Mouse (Mus musculus) erythroblast, adult 5-6 weeks (primary cell): ENCODE data around the gene Ppp1r13l. TPM values are rescaled to one million over a fixed set of nuclear protein-coding genes. Genes with fewer than 3 reads are reported as not detected.

Source experiments
- ATAC-seq: replicated peaks from 2 replicates; pipeline ENCODE4 v1.8.0; 2016; ENCODE audit warnings: moderate number of reproducible peaks, mild to moderate bottlenecking, moderate TSS enrichment, inconsistent platforms; ENCODE audit not compliant: poor library complexity, low FRiP score, severe bottlenecking
- total RNA-seq, 2 experiments: library from RNA; stranded (forward) in 1 of 2; stranded (reverse) in 1 of 2; fragments of 150-400 nt in 1 of 2; fragments of 200-764, 138-1000 nt in 1 of 2; gene quantifications; 2 replicates each; pipeline versions ENCODE4 v1.2.3 to v1.2.4; 2015 to 2017; ENCODE audit warnings: low replicate concordance in 2 of 2

Ppp1r13l gene
- 0.19 and 3.3 TPM in 2 replicates for total RNA-seq (2015; ENCODE audit: low replicate concordance)
- total RNA-seq (2017; ENCODE audit: low replicate concordance), result not detected in 2 replicates

DNA sequence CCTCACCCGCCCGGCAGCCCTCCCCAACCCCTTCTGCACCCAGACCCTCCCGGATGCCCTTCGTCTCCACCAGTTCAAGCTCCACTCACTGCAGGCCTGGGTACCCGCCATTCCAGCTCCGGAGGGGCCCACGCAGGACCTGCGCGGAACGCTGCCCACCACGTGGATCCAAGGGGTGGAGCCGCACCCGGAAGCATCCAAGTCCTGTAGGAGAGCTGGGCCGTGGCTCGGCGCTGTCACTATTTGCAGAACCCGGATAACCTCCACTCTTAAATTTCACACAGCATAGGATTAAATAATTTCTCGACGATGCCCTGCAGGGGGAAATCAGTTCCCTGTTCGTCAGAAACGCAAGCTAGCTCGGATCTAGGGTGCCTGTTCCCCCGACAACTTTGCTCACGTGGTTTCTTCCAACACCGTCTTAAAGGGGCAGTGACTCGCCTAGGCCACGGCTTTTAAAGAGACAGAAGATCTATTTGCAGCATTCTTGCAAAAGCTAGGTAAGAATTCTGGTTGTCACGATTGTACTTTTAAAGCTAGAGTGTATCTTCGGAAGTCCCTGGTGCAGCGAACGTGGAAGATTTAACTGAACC lies at the start of gene Ppp1r13l, which contains the start of gene Cd3eap:
Gene Ppp1r13l (plus strand): TSS at position 451 of the 593 bp plus-strand sequence.
Gene Cd3eap (minus strand): TSS at position 185 of the 593 bp plus-strand sequence.
- ATAC-seq, result peak; percentile 68

DNA sequence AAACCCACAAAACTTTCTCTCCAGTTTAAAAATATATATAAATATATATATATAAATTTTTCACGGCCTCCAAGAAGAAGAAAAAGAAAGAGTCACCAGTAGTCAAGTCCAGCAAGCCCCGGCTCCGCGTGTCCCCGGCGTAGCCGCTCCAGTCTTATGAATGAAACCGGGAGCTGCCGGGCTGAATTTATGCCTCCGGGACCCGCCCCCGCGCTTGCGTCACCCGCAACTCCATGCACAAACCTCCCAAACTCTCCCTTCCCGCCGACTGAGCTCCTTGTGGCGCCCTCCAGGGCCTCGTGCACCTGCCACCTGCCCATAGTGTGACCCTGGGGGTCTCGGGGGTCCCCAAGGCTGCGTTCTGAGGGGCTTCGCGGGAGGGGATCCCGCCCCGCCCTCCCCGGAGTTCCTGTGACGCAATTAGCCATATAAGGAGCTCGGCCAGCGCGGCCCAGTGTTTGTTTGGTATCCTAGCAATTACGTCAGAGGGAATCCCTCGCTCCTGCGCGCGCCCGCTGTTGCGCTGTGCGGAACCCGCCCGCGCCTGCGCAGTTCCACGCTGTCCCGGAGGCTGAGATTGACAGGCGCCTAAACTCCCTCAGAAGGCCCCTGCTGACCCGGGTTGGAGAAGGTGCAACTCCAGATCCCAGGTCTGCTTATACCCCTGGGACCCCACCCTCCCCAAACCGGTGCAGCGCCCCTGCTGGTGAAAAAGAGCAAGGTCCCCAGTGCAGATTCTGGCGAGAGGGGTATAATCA lies 49.5 kb upstream of the Ppp1r13l start, which contains the start of gene Fosb:
Gene Fosb (minus strand): TSS at position 168 of the 758 bp plus-strand sequence.
- peak; percentile 73 for ATAC-seq

DNA sequence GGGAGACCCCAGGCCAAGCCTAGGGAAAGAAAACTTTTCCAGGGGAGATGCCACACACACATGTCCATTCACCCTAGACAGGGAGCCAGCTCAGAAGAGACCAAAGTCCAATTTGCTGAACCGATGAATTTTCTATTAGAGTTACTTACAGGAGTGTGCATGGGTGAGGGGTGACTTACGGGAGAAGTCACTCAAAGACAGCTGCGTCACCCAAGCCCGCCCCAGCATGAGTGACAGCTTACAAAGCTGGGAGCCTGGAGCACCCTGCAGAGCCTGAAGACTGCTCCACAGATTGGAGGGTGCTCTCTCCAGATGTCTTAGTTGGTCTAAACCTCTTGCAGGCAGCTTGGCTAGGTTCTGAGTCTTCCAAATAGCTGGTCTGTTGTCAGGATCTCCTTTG lies 47.6 kb upstream of the Ppp1r13l start:
- ATAC-seq, result no peak

DNA sequence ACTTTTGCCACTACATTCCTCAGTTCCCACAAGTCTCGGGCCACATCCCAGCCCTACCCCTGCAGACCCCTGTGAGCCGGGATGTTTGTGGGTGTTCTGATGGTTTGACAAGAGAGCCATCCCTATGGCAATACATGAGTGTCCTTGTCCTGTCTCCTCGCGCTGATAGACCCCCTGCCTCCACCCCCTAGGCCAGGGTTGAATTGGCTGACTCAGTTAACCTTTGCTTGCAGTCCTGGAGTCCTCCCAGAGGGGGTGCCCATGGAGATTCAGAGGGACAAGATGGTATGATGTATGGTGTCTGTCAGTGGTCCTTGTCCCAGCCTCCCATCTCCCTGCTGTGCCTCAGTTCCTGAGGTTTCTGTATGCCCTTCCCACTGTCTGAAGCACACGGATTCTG lies 45.5 kb upstream of the Ppp1r13l start:
- ATAC-seq, result no peak

DNA sequence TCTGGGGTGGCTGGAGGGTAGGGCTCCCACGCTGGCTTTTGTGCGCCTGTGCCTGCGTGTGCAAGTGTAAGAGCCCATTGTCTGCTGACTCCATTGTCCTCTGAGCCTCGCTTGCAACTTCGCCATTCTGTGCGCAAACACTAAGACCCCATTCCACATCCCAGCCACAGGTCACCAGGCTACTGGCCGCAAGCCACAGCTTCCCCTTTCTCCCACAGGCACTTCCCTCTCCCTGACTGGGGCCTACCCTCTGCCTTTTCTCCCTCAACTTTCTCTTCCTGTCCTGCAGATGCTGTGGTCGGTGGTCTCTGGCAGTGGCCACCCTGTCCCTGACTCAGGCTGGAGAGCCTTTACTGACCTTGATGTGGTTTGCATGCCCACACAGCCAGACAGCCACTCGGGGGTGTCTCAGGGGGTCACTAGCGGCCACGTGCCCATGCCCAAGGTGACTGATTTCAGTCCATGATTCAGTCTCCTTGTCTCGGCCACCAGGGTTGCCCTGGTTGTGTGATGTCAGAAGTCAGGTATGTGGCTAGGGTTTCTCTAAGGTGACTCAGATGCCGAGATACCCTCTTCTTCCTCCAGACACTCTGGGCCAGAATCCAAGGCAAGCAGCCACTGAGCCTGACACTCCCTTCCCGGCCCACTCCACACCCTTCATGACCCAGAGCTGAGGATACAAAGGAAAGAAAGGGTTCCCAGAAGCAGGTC lies 42.9 kb upstream of the Ppp1r13l start:
- ATAC-seq, result no peak

DNA sequence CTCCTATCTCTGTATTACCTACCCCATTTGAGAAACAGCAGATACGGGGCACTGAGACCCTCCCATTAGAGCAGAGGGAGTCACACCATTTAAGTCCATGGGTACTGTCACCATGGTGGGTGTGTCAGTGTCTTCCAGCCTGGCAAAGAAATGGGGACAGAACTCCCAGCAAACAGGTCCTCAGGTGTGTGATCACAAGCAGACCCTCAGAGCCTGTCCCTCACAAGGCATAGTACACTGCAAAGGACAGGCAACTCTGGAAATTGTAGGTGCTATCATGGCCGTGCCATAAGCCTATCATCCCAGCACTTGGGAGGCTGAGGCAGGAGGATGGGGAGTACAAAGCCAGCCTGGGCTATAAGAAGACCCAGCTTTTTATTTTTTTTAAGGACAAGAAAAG lies 41.3 kb upstream of the Ppp1r13l start:
- ATAC-seq, result no peak

DNA sequence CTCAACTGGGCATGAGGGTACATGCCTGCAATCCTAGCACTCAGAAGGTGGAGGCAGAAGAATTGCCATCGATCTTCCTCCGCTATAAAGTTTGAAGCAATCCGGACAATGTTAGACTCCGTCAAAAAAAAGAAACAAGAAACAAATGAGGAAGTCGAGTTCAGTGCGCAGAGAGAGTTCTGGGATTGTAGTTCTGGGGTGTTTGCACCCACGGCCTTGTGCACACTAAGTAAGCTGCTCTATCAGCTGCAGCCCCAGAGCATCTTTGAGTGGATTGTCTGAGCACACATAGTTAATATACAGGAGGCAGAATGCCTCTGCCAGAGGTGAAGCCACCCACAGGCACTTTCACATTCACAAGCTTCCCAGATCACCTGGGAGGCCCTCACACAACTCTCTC lies 40.9 kb upstream of the Ppp1r13l start:
- no peak for ATAC-seq

DNA sequence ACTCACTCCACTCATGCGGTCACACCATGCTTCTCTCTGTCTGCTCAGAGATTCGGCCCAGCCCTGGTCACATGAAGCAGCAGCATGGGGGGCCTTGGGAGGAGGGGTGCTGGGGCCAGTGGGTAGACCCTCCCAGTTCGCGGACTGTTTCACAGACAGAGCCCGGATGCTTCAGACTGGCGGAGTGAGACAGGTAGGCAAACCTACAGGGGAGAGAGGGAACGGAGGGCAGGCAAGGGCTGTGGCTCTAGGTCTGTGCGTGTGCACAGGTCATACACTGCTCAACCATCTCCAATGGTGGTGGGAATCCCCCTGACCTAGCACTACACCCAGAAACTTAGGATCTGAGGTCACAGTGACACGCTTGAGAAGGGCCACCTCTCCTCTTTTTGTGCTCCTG lies 40.1 kb upstream of the Ppp1r13l start:
- no peak for ATAC-seq

DNA sequence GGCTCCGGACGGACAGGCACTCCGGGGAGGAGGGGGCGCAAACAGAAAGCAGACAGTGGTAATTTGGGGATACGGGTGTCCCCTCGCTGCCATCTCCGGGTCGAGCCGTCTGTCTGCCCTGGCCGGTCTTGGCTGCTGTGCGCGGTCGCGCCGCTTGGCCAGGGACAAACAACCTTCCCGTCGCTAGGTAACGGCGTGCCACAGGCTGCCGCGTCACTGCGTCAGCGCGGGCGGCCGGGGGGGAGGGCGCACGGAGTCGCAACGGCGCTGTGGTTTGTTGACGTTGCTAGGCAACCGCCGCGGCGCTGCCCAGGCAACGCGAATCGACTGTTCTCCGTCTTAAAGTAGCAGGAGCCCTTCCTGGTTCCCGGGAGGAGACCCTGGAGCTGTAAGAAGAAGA lies 39.6 kb upstream of the Ppp1r13l start:
- peak; percentile 47 for ATAC-seq

DNA sequence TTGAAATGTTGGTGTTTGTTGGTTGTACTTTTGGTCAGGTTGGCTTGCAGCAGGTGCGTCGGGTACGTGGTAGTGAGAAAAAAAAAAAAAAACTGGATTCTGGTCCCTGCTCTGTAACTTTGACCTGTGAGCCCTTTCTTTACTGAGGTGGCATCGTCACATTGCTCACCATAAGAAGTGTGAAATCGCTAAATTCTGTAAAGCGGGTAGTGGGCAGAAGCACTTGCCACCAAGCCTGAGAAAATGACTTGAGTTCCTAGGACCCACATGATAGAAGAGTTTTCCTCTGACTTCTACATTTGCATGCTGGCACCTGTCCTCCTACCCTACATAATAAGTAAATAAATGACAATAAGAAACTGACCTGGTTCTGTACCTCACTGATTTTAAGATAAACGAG lies 38.9 kb upstream of the Ppp1r13l start:
- no peak for ATAC-seq

DNA sequence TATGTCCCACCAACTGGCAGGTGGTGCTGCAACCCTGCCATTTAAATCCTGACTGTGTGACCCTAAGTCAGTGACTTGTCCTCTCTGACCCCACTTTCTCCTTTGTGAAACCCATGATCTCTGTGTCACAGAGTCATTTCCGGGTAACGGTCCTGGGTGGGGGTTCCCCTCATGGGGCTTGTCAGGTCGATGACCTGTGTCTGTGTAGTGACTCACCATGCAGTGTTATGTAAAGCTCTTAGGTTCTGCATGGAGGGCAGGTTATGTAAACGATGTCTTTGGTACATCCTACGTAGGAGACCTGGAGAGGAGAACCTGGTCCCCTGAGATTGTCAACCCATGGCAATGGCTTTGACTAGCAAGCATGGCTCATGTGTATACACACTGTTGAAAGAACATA lies 38.1 kb upstream of the Ppp1r13l start:
- no peak for ATAC-seq

DNA sequence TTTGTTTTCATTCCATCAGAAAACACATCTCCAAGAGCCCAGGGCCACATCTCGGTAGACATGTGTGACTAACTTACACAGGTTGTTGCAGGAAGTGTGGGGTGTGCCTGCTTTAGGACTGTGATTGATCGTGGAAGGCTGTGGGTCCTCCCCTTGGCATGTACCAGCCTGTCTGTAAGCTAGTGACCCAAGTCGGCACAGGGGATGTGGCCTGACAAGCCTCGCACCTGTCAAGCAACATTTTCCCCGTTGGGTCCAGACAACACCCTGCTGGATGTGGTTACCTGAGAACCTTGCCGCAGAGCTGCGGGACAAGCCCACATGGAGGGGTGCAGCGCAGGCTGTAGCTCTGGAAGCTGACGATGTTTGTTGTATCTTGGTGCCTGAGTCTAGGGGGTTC lies 37.1 kb upstream of the Ppp1r13l start:
- no peak for ATAC-seq

DNA sequence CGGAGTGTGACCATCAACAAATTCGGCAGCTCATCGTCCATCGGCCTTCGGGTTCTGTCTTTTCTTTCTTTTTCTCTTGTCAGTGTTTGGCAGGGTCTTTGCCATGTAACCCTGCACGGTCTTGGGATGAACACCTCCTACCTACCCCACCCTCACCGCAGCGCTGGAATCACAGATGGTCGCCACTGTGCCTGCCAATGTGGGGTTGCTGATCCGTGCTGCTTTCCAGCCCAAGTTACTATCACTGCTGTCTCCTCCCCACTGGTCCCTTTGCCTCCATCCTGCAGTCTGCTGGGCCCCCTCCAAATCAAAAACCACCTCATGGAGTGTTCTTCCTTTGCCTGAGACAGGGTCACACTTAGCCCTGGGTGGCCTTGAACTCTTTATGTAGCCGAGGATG lies 35.3 kb upstream of the Ppp1r13l start:
- ATAC-seq, result no peak

DNA sequence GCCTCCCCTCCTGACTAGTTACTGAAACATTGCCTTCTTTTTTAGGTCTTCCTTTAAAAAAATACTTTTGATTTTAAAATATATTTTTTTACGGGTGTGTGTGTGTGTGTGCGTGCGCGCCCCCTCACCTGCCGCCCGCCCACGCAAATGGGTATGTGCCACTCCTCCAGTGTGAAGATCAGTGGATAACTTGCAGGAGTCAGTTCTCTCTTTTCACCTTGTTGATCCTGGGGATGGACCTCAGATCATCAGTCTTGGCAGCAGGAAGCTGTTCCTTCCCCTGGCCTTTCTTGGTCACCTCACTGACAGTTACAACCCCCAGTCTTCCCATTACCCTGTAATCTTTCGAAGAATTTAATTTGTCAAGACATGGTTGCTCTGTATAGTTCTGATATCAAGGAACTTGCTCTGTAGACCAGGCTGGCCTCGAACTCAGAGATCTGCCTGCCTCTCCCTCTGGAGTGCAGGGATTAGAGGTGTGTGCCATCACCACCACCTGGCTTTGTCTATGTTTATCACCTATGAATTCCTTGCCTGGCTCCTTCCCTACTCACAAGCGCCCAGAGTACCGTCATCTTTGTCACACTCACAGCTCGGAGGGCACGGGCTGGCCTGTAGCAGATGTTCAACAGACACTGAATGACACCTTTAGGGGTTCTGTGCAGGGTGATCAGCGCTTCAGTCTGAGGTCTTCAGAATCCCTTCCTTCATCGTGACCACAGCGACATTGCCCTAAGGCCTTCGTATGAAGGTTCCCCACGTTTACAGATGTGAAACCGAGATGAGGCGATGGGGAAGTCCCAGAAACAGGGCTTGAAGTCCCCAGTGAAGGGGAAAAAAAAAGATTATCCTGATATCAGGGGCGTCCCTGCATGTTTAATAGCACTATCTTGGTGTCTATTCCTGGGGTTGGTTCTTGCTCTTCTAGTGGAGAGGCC lies 34.0 kb upstream of the Ppp1r13l start:
- ATAC-seq, result no peak

DNA sequence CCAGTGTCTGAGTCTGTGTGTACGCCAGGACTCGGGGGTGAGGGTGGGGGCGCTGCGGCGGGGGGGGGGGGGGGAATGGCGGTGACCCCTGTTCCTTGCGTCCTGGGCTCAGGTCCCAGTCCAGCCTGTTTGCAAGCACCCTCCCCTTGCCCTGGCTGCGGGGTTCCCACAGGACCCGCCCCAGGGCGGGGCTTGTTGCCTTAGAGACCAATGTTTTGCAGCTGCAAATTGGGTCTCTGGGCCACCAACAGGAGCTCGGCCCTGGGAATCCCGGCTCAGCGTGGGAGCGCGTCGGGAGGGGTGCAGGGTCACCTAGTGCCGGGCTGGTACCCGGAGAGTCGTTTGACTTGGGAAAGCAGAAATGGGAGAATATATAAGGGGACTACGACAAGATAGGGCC lies 33.2 kb upstream of the Ppp1r13l start:
- ATAC-seq, result peak; percentile 53; the same call in 1 of the 2 replicates

DNA sequence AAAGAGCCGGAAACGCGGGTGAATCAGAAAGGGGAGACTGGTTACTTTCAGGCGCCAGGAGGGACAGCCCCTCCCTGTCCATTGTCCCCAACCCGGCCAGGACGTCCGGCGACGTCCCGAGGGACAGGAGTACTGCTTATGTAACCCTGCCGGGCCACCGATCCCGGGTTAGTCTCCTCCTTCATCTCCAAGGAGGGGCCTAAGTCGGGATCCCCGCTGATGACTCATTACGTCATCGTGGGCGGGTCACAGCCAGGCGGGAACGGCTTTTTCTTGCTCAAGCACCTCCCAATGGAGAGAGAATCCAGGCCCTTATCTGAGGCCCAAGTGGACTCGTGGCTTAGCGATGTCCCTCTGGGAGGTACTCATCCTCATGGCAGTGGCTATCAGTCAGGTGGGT lies 32.4 kb upstream of the Ppp1r13l start:
- peak; percentile 84 for ATAC-seq

DNA sequence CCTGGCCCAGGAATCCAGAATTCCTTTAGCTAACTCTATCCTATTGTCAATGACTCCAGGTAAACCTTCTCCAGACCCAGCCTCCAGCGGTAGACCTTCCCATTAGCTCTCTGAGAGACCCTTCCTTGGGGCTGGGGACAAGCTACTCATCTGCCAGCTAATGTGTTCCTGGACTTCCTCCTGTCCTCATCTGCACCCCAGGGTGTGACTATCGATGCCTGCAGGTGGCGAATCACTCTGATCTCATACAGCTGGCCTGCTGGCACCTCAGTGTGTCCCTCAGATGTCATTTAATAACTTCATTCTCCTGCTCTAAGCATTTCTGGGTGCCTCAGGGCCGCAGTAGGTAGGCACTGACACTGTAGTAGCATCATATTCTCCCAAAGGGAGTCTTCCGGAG lies 31.8 kb upstream of the Ppp1r13l start:
- no peak for ATAC-seq

DNA sequence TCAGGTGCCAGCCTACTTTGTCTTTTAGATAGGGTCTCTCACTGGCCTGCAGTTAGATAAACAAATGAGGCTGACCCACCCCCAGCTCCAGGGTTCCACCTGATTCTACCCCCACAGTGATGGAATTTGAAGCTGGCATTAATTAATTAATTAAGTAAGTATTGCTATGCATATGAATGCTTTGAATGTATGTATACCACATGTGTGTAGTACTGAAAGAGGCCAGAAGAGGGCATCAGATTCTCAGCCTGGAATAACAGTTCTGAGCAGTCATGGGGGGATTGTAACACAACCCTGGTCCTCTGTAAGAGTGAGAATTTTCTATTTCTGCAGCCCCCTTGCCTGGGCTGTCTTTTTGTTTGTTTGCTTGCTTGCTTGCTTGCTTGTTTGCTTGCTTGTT lies 31.1 kb upstream of the Ppp1r13l start:
- ATAC-seq, result no peak

DNA sequence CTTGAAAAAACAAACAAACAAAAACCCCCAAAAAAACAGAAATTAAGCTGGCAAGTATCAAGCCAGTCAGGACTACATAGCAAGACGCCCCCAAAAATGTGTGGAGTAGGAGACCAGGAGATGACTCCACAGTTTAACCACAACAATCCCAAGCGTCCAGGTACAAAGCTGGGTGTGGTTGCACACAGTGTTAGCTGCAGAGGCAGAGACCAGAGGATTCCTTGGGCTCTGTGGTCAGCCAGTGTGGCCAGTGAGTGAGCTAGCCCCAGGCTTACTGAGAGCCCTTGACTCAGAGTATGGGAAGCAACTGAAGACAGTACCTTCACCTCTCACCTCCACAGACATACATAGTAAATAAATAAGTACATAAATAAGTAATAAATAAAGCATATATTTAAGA lies 27.6 kb upstream of the Ppp1r13l start:
- ATAC-seq, result no peak
